8 mouse cellular contexts compared by ENCODE assay signal in genomic region chr7:19360944-19361343, GRCm38 (mm10). TPM values are rescaled to one million over a fixed set of nuclear protein-coding genes. Genes with fewer than 3 reads are reported as not detected.
A peak's percentile ranks its signal among the peaks of the same experiment; 100 is the strongest.
DNase-seq lines count a peak whose midpoint lies in the region; ATAC-seq and TF ChIP-seq lines count a peak whose summit lies in the region.

No protein-coding gene starts in this region.

- H3K4me1 ChIP-seq in hindbrain, embryonic 11.5 days (replicated peaks; ENCODE audit: control insufficient read depth, insufficient read depth, low read length), result peaks cover 15% of the 10 kb centered on the region; the same call in 1 of the 2 replicates
- no peaks in the 10 kb centered on the region; the same call in 1 of the 2 replicates for H3K4me1 ChIP-seq in lung, postnatal 0 days (ENCODE audit: insufficient read depth, low read depth, low read length)

- TF ChIP-seq CTCF in lung, postnatal 0 days (IDR thresholded peaks at IDR 0.05), result no peak

- ATAC-seq in hindbrain, embryonic 11.5 days (ENCODE audit: low FRiP score), result peak; percentile 64
- ATAC-seq in lung, postnatal 0 days, result peak; percentile 83

- under 1% methylated on average over 27 of the region's 27 CpGs for WGBS in hindbrain, embryonic 11.5 days
- WGBS in lung, postnatal 0 days, result 1% methylated on average over 27 of the region's 27 CpGs

- H3K9me3 ChIP-seq in hindbrain, embryonic 11.5 days (ENCODE audit: control insufficient read depth, low read length), result no peaks in the 10 kb centered on the region
- no peaks in the 10 kb centered on the region for H3K9me3 ChIP-seq in lung, postnatal 0 days (ENCODE audit: low read length)

- DNase-seq in NIH3T3 (ENCODE audit: low read depth), result peak; percentile 95
- DNase-seq in cerebellum, adult 9-11 months, result peak; percentile 96
- DNase-seq in frontal cortex, adult 2 months (ENCODE audit: extremely low spot score in 1 of 2, low spot score in 1 of 2), result peak; percentile 92 to 93
- peak; percentile 88 for DNase-seq in hindbrain, embryonic 11.5 days (ENCODE audit: low spot score)
- DNase-seq in layer of hippocampus, postnatal 10 days (ENCODE audit: low spot score in 2 of 2), result peak; percentile 79 to 88
- DNase-seq in lung, postnatal 0 days (ENCODE audit: low spot score), result peak; percentile 98
- peak; percentile 88 for DNase-seq in ovary, postnatal 36 days (ENCODE audit: low spot score)
- DNase-seq in thymus, postnatal 25 days, result peak; percentile 61

- H3K9ac ChIP-seq in hindbrain, embryonic 11.5 days (ENCODE audit: low read depth, low read length), result peak overlapping the region; percentile 38; the same call in 1 of the 2 replicates
- 0 out of 2 replicates have a peak overlapping the region, but pooled peaks have one; percentile 20 for H3K9ac ChIP-seq in lung, postnatal 0 days (replicated peaks; ENCODE audit: low read depth)

- peak overlapping the region; percentile 96 for H3K4me2 ChIP-seq in hindbrain, embryonic 11.5 days (replicated peaks; ENCODE audit: low read depth, low read length)
- H3K4me2 ChIP-seq in lung, postnatal 0 days (replicated peaks; ENCODE audit: low read depth, low read length), result peak overlapping the region; percentile 91

- peak overlapping the region; percentile 62 for H3K4me3 ChIP-seq in hindbrain, embryonic 11.5 days (ENCODE audit: low read depth, low read length)
- peak overlapping the region; percentile 58 for H3K4me3 ChIP-seq in lung, postnatal 0 days (ENCODE audit: low read depth, low read length)

- TF ChIP-seq EP300 in lung, postnatal 0 days (IDR thresholded peaks at IDR 0.05), result no peak

- H3K27me3 ChIP-seq in hindbrain, embryonic 11.5 days (ENCODE audit: control insufficient read depth, insufficient read depth, low read length), result peaks cover 4% of the 10 kb centered on the region; the same call in 1 of the 2 replicates
- no peaks in the 10 kb centered on the region for H3K27me3 ChIP-seq in lung, postnatal 0 days (replicated peaks; ENCODE audit: insufficient read depth, low read length)

- no peak overlapping the region for H3K27ac ChIP-seq in hindbrain, embryonic 11.5 days (ENCODE audit: low read depth, low read length)
- H3K27ac ChIP-seq in lung, postnatal 0 days (ENCODE audit: low read length), result peak overlapping the region; percentile 58; the same call in 1 of the 2 replicates

- H3K36me3 ChIP-seq in hindbrain, embryonic 11.5 days (ENCODE audit: control insufficient read depth, insufficient read depth, low read length), result peaks cover 6% of the 10 kb centered on the region; the same call in 1 of the 2 replicates
- no peaks in the 10 kb centered on the region for H3K36me3 ChIP-seq in lung, postnatal 0 days (ENCODE audit: insufficient read depth, low read length)

RNA-seq across cellular contexts. Expression of gene Ppp1r13l, which starts 1.4 kb away (rescaled TPM):
- 5.3 and 5.5 TPM in 2 replicates for polyA plus RNA-seq in frontal cortex, adult 2 months (2012; rRNA removed)
- polyA plus RNA-seq in hindbrain, embryonic 11.5 days (2014; fragmentation: Nextera tagmentation; extraction: Ambion mirVana), result 3.2 and 5.0 TPM in 2 replicates
- total RNA-seq in layer of hippocampus, postnatal 10 days (2021), result 1 to 10 TPM; 3.4 to 4.5 TPM
- 4.1 and 4.2 TPM in 2 replicates for polyA plus RNA-seq in lung, postnatal 0 days (2015; fragmentation: Nextera tagmentation; extraction: Ambion mirVana)

RNA-seq across cellular contexts. Expression of gene Cd3eap, which starts 1.7 kb away (rescaled TPM):
- polyA plus RNA-seq in frontal cortex, adult 2 months (2012; rRNA removed), result 12.7 and 15.2 TPM in 2 replicates
- 14.7 and 15.2 TPM in 2 replicates for polyA plus RNA-seq in hindbrain, embryonic 11.5 days (2014; fragmentation: Nextera tagmentation; extraction: Ambion mirVana)
- total RNA-seq in layer of hippocampus, postnatal 10 days (2021), result 10 to 100 TPM; 17.6 to 18.1 TPM
- polyA plus RNA-seq in lung, postnatal 0 days (2015; fragmentation: Nextera tagmentation; extraction: Ambion mirVana), result 6.5 and 7.6 TPM in 2 replicates

RNA-seq across cellular contexts. Expression of gene Ercc1, which starts 16.4 kb away (rescaled TPM):
- 49.9 and 53.6 TPM in 2 replicates for polyA plus RNA-seq in frontal cortex, adult 2 months (2012; rRNA removed)
- polyA plus RNA-seq in hindbrain, embryonic 11.5 days (2014; fragmentation: Nextera tagmentation; extraction: Ambion mirVana), result 108 and 112 TPM in 2 replicates
- 10 to 100 TPM; 43.1 to 43.9 TPM for total RNA-seq in layer of hippocampus, postnatal 10 days (2021)
- polyA plus RNA-seq in lung, postnatal 0 days (2015; fragmentation: Nextera tagmentation; extraction: Ambion mirVana), result 51.0 and 57.8 TPM in 2 replicates

RNA-seq across cellular contexts. Expression of gene Ercc2, which starts 20.9 kb away (rescaled TPM):
- polyA plus RNA-seq in frontal cortex, adult 2 months (2012; rRNA removed), result 41.5 and 47.0 TPM in 2 replicates
- 7.7 and 8.7 TPM in 2 replicates for polyA plus RNA-seq in hindbrain, embryonic 11.5 days (2014; fragmentation: Nextera tagmentation; extraction: Ambion mirVana)
- total RNA-seq in layer of hippocampus, postnatal 10 days (2021), result 10 to 100 TPM; 33.8 to 33.9 TPM
- polyA plus RNA-seq in lung, postnatal 0 days (2015; fragmentation: Nextera tagmentation; extraction: Ambion mirVana), result 8.9 and 9.4 TPM in 2 replicates

RNA-seq across cellular contexts. Expression of gene Klc3, which starts 43.0 kb away (rescaled TPM):
- 2.6 TPM in 2 replicates for polyA plus RNA-seq in frontal cortex, adult 2 months (2012; rRNA removed)
- 2.3 TPM in 2 replicates for polyA plus RNA-seq in hindbrain, embryonic 11.5 days (2014; fragmentation: Nextera tagmentation; extraction: Ambion mirVana)
- 1 to 10 TPM; 1.7 to 1.8 TPM for total RNA-seq in layer of hippocampus, postnatal 10 days (2021)
- polyA plus RNA-seq in lung, postnatal 0 days (2015; fragmentation: Nextera tagmentation; extraction: Ambion mirVana), result 28.1 and 31.4 TPM in 2 replicates
